Mouse (Mus musculus) gonadal fat pad, adult 2 months (tissue): Measurements from ENCODE around the gene Coq8a. TPM values are rescaled to one million over a fixed set of nuclear protein-coding genes. Genes with fewer than 3 reads are reported as not detected.

Experiments
- DNase-seq: peaks from one replicate; pipeline ENCODE4 v3.0.0-alpha.2; 2012; ENCODE audit warnings: low read depth
- polyA plus RNA-seq: library from polyadenylated mRNA; depleted of rRNA; stranded (reverse); fragments of >200 nt; gene quantifications from 2 replicates; pipeline ENCODE4 v1.2.3, GENCODE M21; 2012; rRNA removed

The Coq8a gene
- polyA plus RNA-seq, 1 experiment, result 20.9 TPM

- no peak for DNase-seq
These were observed 82.9 kb downstream of the Coq8a start for GRCm38 (mm10) chr1:180116525-180116924.

Other genes with a start within 250 kb of the Coq8a start
- 23.4 and 25.4 TPM in 2 replicates for gene Cdc42bpa, start 239.1 kb downstream of the Coq8a start, polyA plus RNA-seq
- gene Psen2, start 63.8 kb upstream of the Coq8a start, polyA plus RNA-seq, result 70.7 and 103 TPM in 2 replicates
- 19.9 and 25.3 TPM in 2 replicates for gene Itpkb, start 130.9 kb upstream of the Coq8a start, polyA plus RNA-seq